Mouse (Mus musculus) bone marrow macrophage, adult 2 months (primary cell): Measurements from ENCODE around the gene Tmem217.

Experiments used
- CTCF ChIP-seq: IDR thresholded peaks from 2 replicates; pipeline ENCODE4 v1.5.1; 2012; ENCODE audit warnings: low read depth, mild to moderate bottlenecking, low read length, moderate library complexity
- POLR2A ChIP-seq: IDR thresholded peaks from 2 replicates; pipeline ENCODE4 v1.6.1; 2012; ENCODE audit warnings: mild to moderate bottlenecking, low read depth, low read length, borderline replicate concordance

GRCm38 (mm10) chr17:29489971-29490712 is 62.0 kb downstream of the Tmem217 start:
- TF ChIP-seq CTCF (no peak), POLR2A (no peak)
